Mouse (Mus musculus) midbrain, embryonic 13.5 days (tissue): ENCODE results near the gene Serpinb13. TPM values are rescaled to one million over a fixed set of nuclear protein-coding genes. Genes with fewer than 3 reads are reported as not detected.
"Not testable (repeated sequence)": the region's sequence is repeated elsewhere in the genome, so short reads cannot be mapped to it uniquely, and the experiment has no call there.

Experiments
- ATAC-seq: fragments of 200-750 bp; cut with Nextera tagmentation; 2 replicates; pipeline ENCODE4 v1.8.0; 2017; ENCODE audit warnings: mild to moderate bottlenecking, moderate TSS enrichment, moderate library complexity
- H3K27ac ChIP-seq: fragments of 300-500 bp; sonication (generic); 2 replicates; pipeline ENCODE4 v1.5.1; 2015; ENCODE audit warnings: inconsistent platforms, mild to moderate bottlenecking, moderate library complexity
- H3K27me3 ChIP-seq: fragments of 300-500 bp; sonication (generic); 2 replicates; pipeline ENCODE4 v1.6.1; 2015; ENCODE audit warnings: mild to moderate bottlenecking, inconsistent platforms
- H3K36me3 ChIP-seq: fragments of 300-500 bp; sonication (generic); 2 replicates; pipeline ENCODE4 v1.6.1; 2015; ENCODE audit warnings: mild to moderate bottlenecking, inconsistent platforms
- H3K4me1 ChIP-seq: fragments of 300-500 bp; sonication (generic); replicated peaks from 2 replicates; pipeline ENCODE4 v1.6.1; 2015; ENCODE audit warnings: inconsistent platforms
- H3K4me2 ChIP-seq: fragments of 300-500 bp; sonication (generic); replicated peaks from 2 replicates; pipeline ENCODE4 v1.6.1; 2015; ENCODE audit warnings: moderate library complexity, mild to moderate bottlenecking, inconsistent platforms
- H3K4me3 ChIP-seq: fragments of 300-500 bp; sonication (generic); replicated peaks from 2 replicates; pipeline ENCODE4 v1.5.1; 2015; ENCODE audit warnings: mild to moderate bottlenecking, inconsistent platforms
- H3K9ac ChIP-seq: fragments of 300-500 bp; sonication (generic); replicated peaks from 2 replicates; pipeline ENCODE4 v1.6.1; 2015; ENCODE audit warnings: mild to moderate bottlenecking, inconsistent platforms
- H3K9me3 ChIP-seq: fragments of 300-500 bp; sonication (generic); 2 replicates; pipeline ENCODE4 v1.6.1; 2016; ENCODE audit warnings: mild to moderate bottlenecking, inconsistent platforms
- WGBS: fragments of 180-500 bp; shearing (Covaris S2); methylation state at CpG from one replicate; pipeline ENCODE4 v1.1.7; 2015; 5-methylcytosine and 5-hydroxymethylcytosine counted together
- polyA plus RNA-seq: library from polyadenylated mRNA; unstranded; fragments of >200 nt; fragmentation: Nextera tagmentation; extraction: Ambion mirVana; gene quantifications from 2 replicates; pipeline ENCODE4 v1.2.1, GENCODE M21; 2015

The Serpinb13 gene
- polyA plus RNA-seq, 1 experiment from 2014 or later = not detected

- WGBS = 84% methylated on average over 7 of the region's 7 CpGs
- Histone ChIP-seq H3K36me3 (no peaks in the 10 kb centered on the region), H3K4me2 (no peak overlapping the region), H3K4me3 (no peak overlapping the region), H3K9ac (no peak overlapping the region), H3K9me3 (no peaks in the 10 kb centered on the region), H3K27me3 (no peaks in the 10 kb centered on the region), H3K27ac (no peak overlapping the region), H3K4me1 (no peaks in the 10 kb centered on the region)
- ATAC-seq = 0 out of 2 replicates have a peak, but pooled peaks have one; percentile 9
Observed at GRCm38 (mm10) chr1:107015210-107015609, 34.4 kb downstream of the Serpinb13 start.

GRCm38 (mm10) chr1:107025886-107026285, 45.1 kb downstream of the Serpinb13 start:
- Histone ChIP-seq H3K9ac (no peak overlapping the region), H3K36me3 (no peaks in the 10 kb centered on the region), H3K4me2 (no peak overlapping the region), H3K27ac (no peak overlapping the region), H3K9me3 (no peaks in the 10 kb centered on the region), H3K4me3 (no peak overlapping the region), H3K27me3 (no peaks in the 10 kb centered on the region), H3K4me1 (no peaks in the 10 kb centered on the region)
- 71% methylated on average over 1 of the region's 1 CpGs for WGBS
- no peak for ATAC-seq

- not testable (repeated sequence) for H3K36me3 ChIP-seq, H3K4me1 ChIP-seq, H3K27ac ChIP-seq, H3K4me3 ChIP-seq, H3K9me3 ChIP-seq, H3K4me2 ChIP-seq, H3K27me3 ChIP-seq, ATAC-seq, H3K9ac ChIP-seq
- 92% methylated on average over 3 of the region's 3 CpGs for WGBS
Observed at GRCm38 (mm10) chr1:107034236-107034635, 53.5 kb downstream of the Serpinb13 start.

Other genes with a start within 250 kb of the Serpinb13 start
- gene Kdsr, start 221.3 kb upstream of the Serpinb13 start, polyA plus RNA-seq = 13.0 and 13.3 TPM in 2 replicates
- 40.4 and 42.7 TPM in 2 replicates for gene Vps4b, start 184.3 kb upstream of the Serpinb13 start, polyA plus RNA-seq
- 0.10 and 0.24 TPM in 2 replicates for gene Serpinb5, start 119.8 kb upstream of the Serpinb13 start, polyA plus RNA-seq
- gene Serpinb12, start 46.5 kb upstream of the Serpinb13 start, polyA plus RNA-seq = not detected in 2 replicates
- gene Serpinb3a, start 71.3 kb downstream of the Serpinb13 start, polyA plus RNA-seq = not detected in 2 replicates
- gene Serpinb3d, start 102.5 kb downstream of the Serpinb13 start, polyA plus RNA-seq = not detected in 2 replicates